Mouse (Mus musculus): ENCODE measurements around the gene Eif4g2. TPM values are rescaled to one million over a fixed set of nuclear protein-coding genes. Genes with fewer than 3 reads are reported as not detected.
A peak's percentile ranks its signal among the peaks of the same experiment; 100 is the strongest.

Eif4g2 gene
- polyA plus RNA-seq, 1 experiment from 2014 or later: 1,988 TPM

DNA sequence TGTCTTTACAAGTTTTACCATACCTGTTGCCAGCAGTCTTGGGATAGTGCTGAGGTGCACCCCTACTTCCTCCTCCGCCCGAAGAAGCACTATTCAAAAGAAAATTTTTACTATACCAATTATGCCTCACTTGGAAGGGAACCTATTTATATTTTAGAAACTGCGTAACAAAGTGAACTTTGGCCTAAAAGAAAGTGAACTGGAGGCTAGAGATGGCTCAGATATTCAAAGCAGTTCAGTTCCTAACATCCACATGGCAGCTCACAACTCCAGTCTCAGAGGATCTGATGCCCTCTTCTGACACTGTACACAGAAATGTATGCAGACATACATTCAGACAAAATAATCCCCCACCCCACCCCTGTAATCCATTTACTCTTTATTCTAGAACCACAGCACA lies 2.0 kb downstream of the Eif4g2 start:
- peaks cover 28% of the 10 kb centered on the region for H3K36me3 ChIP-seq (replicated peaks; ENCODE audit: control insufficient read depth, insufficient read depth, low read depth, low read length)
- ATAC-seq (replicated peaks; ENCODE audit: insufficient number of reproducible peaks, low FRiP score, low TSS enrichment, low read depth) (no peak), DNase-seq (ENCODE audit: low spot score) (no peak)
- no peaks in the 10 kb centered on the region for H3K27me3 ChIP-seq (ENCODE audit: control insufficient read depth, insufficient read depth, low read length)
- no peaks in the 10 kb centered on the region for H3K9me3 ChIP-seq (replicated peaks; ENCODE audit: control insufficient read depth, low read length)
- no peaks in the 10 kb centered on the region for H3K4me1 ChIP-seq (ENCODE audit: control insufficient read depth, insufficient read depth, low read length)
- H3K9ac ChIP-seq (replicated peaks; ENCODE audit: low read length): peak overlapping the region; percentile 100; the same call in 1 of the 2 replicates
- 92% methylated on average over 3 of the region's 3 CpGs for WGBS
- H3K4me3 ChIP-seq (ENCODE audit: low read depth, low read length): peak overlapping the region; percentile 100
- H3K27ac ChIP-seq (replicated peaks; ENCODE audit: low read depth, low read length): no peak overlapping the region
- H3K4me2 ChIP-seq (ENCODE audit: low read depth, low read length): peak overlapping the region; percentile 49

GRCm38 (mm10) chr7:111080026-111080425 lies 2.8 kb downstream of the Eif4g2 start:
- Histone ChIP-seq H3K27me3 (ENCODE audit: control insufficient read depth, insufficient read depth, low read length) (no peaks in the 10 kb centered on the region), H3K4me2 (ENCODE audit: low read depth, low read length) (no peak overlapping the region), H3K9ac (replicated peaks; ENCODE audit: low read length) (no peak overlapping the region), H3K36me3 (replicated peaks; ENCODE audit: control insufficient read depth, insufficient read depth, low read depth, low read length) (peaks cover 34% of the 10 kb centered on the region), H3K27ac (replicated peaks; ENCODE audit: low read depth, low read length) (no peak overlapping the region), H3K9me3 (replicated peaks; ENCODE audit: control insufficient read depth, low read length) (no peaks in the 10 kb centered on the region), H3K4me3 (ENCODE audit: low read depth, low read length) (no peak overlapping the region), H3K4me1 (ENCODE audit: control insufficient read depth, insufficient read depth, low read length) (no peaks in the 10 kb centered on the region)
- WGBS: 90% methylated on average over 8 of the region's 8 CpGs
- ATAC-seq (replicated peaks; ENCODE audit: insufficient number of reproducible peaks, low FRiP score, low TSS enrichment, low read depth) (no peak), DNase-seq (ENCODE audit: low spot score) (no peak)

DNA sequence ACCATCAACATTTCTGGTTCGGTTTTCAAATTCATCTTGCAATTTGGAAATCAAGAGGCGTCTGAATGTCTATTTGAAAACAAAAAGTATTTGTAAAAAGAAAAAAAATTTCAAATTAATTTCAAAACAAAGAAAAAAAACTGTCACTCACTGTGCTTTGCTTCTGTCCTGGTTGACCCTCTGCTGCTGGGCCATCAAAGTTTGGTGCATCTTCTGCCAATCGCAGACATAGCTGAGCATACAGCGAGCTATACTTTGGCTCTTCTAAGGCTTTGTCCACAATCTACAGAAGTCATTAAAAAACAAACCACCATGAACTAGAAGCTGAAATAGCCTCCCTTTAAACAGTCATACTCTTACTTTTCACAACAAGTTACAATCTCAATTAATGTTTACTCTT lies 4.6 kb downstream of the Eif4g2 start:
- H3K27ac ChIP-seq (replicated peaks; ENCODE audit: low read depth, low read length): no peak overlapping the region
- H3K4me3 ChIP-seq (ENCODE audit: low read depth, low read length): no peak overlapping the region
- H3K4me2 ChIP-seq (ENCODE audit: low read depth, low read length): no peak overlapping the region
- WGBS: 97% methylated on average over 4 of the region's 4 CpGs
- H3K9me3 ChIP-seq (replicated peaks; ENCODE audit: control insufficient read depth, low read length): no peaks in the 10 kb centered on the region
- DNase-seq (ENCODE audit: low spot score): no peak
- H3K27me3 ChIP-seq (ENCODE audit: control insufficient read depth, insufficient read depth, low read length): no peaks in the 10 kb centered on the region
- no peak for ATAC-seq (replicated peaks; ENCODE audit: insufficient number of reproducible peaks, low FRiP score, low TSS enrichment, low read depth)
- no peaks in the 10 kb centered on the region for H3K4me1 ChIP-seq (ENCODE audit: control insufficient read depth, insufficient read depth, low read length)
- no peak overlapping the region for H3K9ac ChIP-seq (replicated peaks; ENCODE audit: low read length)
- H3K36me3 ChIP-seq (replicated peaks; ENCODE audit: control insufficient read depth, insufficient read depth, low read depth, low read length): peaks cover 46% of the 10 kb centered on the region

- no peak overlapping the region for H3K4me2 ChIP-seq (ENCODE audit: low read depth, low read length)
- H3K9me3 ChIP-seq (replicated peaks; ENCODE audit: control insufficient read depth, low read length): no peaks in the 10 kb centered on the region
- 97% methylated on average over 4 of the region's 4 CpGs for WGBS
- H3K27ac ChIP-seq (replicated peaks; ENCODE audit: low read depth, low read length): no peak overlapping the region
- no peaks in the 10 kb centered on the region for H3K27me3 ChIP-seq (ENCODE audit: control insufficient read depth, insufficient read depth, low read length)
- H3K4me1 ChIP-seq (ENCODE audit: control insufficient read depth, insufficient read depth, low read length): no peaks in the 10 kb centered on the region
- DNase-seq (ENCODE audit: low spot score) (no peak), ATAC-seq (replicated peaks; ENCODE audit: insufficient number of reproducible peaks, low FRiP score, low TSS enrichment, low read depth) (no peak)
- H3K36me3 ChIP-seq (replicated peaks; ENCODE audit: control insufficient read depth, insufficient read depth, low read depth, low read length): peaks cover 63% of the 10 kb centered on the region
- H3K9ac ChIP-seq (replicated peaks; ENCODE audit: low read length): no peak overlapping the region
- no peak overlapping the region for H3K4me3 ChIP-seq (ENCODE audit: low read depth, low read length)
Observed at GRCm38 (mm10) chr7:111075288-111075687, 7.5 kb downstream of the Eif4g2 start.

GRCm38 (mm10) chr7:111072410-111072809 lies 10.4 kb downstream of the Eif4g2 start:
- no peak overlapping the region for H3K4me3 ChIP-seq (ENCODE audit: low read depth, low read length)
- WGBS: 92% methylated on average over 4 of the region's 4 CpGs
- no peak overlapping the region for H3K27ac ChIP-seq (replicated peaks; ENCODE audit: low read depth, low read length)
- H3K4me2 ChIP-seq (ENCODE audit: low read depth, low read length): no peak overlapping the region
- no peak overlapping the region for H3K9ac ChIP-seq (replicated peaks; ENCODE audit: low read length)
- ATAC-seq (replicated peaks; ENCODE audit: insufficient number of reproducible peaks, low FRiP score, low TSS enrichment, low read depth) (no peak), DNase-seq (ENCODE audit: low spot score) (no peak)
- no peaks in the 10 kb centered on the region for H3K4me1 ChIP-seq (ENCODE audit: control insufficient read depth, insufficient read depth, low read length)
- H3K36me3 ChIP-seq (replicated peaks; ENCODE audit: control insufficient read depth, insufficient read depth, low read depth, low read length): peaks cover 72% of the 10 kb centered on the region
- no peaks in the 10 kb centered on the region for H3K27me3 ChIP-seq (ENCODE audit: control insufficient read depth, insufficient read depth, low read length)
- H3K9me3 ChIP-seq (replicated peaks; ENCODE audit: control insufficient read depth, low read length): peaks cover 6% of the 10 kb centered on the region

GRCm38 (mm10) chr7:111070167-111070496 lies 12.7 kb downstream of the Eif4g2 start:
- ATAC-seq (replicated peaks; ENCODE audit: insufficient number of reproducible peaks, low FRiP score, low TSS enrichment, low read depth): 0 out of 2 replicates have a peak, but pooled peaks have one; percentile 54
- Histone ChIP-seq H3K9ac (replicated peaks; ENCODE audit: low read length) (no peak overlapping the region), H3K27ac (replicated peaks; ENCODE audit: low read depth, low read length) (no peak overlapping the region), H3K36me3 (replicated peaks; ENCODE audit: control insufficient read depth, insufficient read depth, low read depth, low read length) (peaks cover 56% of the 10 kb centered on the region), H3K9me3 (replicated peaks; ENCODE audit: control insufficient read depth, low read length) (peaks cover 6% of the 10 kb centered on the region), H3K4me1 (ENCODE audit: control insufficient read depth, insufficient read depth, low read length) (no peaks in the 10 kb centered on the region), H3K4me3 (ENCODE audit: low read depth, low read length) (no peak overlapping the region), H3K4me2 (ENCODE audit: low read depth, low read length) (no peak overlapping the region), H3K27me3 (ENCODE audit: control insufficient read depth, insufficient read depth, low read length) (no peaks in the 10 kb centered on the region)
- WGBS: 92% methylated on average over 2 of the region's 2 CpGs
- DNase-seq (ENCODE audit: low spot score): no peak

- no peak overlapping the region for H3K4me3 ChIP-seq (ENCODE audit: low read depth, low read length)
- no peak overlapping the region for H3K9ac ChIP-seq (replicated peaks; ENCODE audit: low read length)
- no peaks in the 10 kb centered on the region for H3K4me1 ChIP-seq (ENCODE audit: control insufficient read depth, insufficient read depth, low read length)
- ATAC-seq (replicated peaks; ENCODE audit: insufficient number of reproducible peaks, low FRiP score, low TSS enrichment, low read depth) (0 out of 2 replicates have a peak, but pooled peaks have one; percentile 25), DNase-seq (ENCODE audit: low spot score) (no peak)
- H3K4me2 ChIP-seq (ENCODE audit: low read depth, low read length): no peak overlapping the region
- peaks cover 6% of the 10 kb centered on the region for H3K9me3 ChIP-seq (replicated peaks; ENCODE audit: control insufficient read depth, low read length)
- peaks cover 51% of the 10 kb centered on the region for H3K36me3 ChIP-seq (replicated peaks; ENCODE audit: control insufficient read depth, insufficient read depth, low read depth, low read length)
- no peak overlapping the region for H3K27ac ChIP-seq (replicated peaks; ENCODE audit: low read depth, low read length)
- WGBS: 90% methylated on average over 7 of the region's 7 CpGs
- no peaks in the 10 kb centered on the region for H3K27me3 ChIP-seq (ENCODE audit: control insufficient read depth, insufficient read depth, low read length)
Observed at GRCm38 (mm10) chr7:111069439-111070166, 13.2 kb downstream of the Eif4g2 start.

GRCm38 (mm10) chr7:111068181-111068580 lies 14.6 kb downstream of the Eif4g2 start:
- ATAC-seq (replicated peaks; ENCODE audit: insufficient number of reproducible peaks, low FRiP score, low TSS enrichment, low read depth) (peak; percentile 44; the same call in 1 of the 2 replicates), DNase-seq (ENCODE audit: low spot score) (no peak)
- Histone ChIP-seq H3K27me3 (ENCODE audit: control insufficient read depth, insufficient read depth, low read length) (no peaks in the 10 kb centered on the region), H3K36me3 (replicated peaks; ENCODE audit: control insufficient read depth, insufficient read depth, low read depth, low read length) (peaks cover 43% of the 10 kb centered on the region), H3K9ac (replicated peaks; ENCODE audit: low read length) (no peak overlapping the region), H3K9me3 (replicated peaks; ENCODE audit: control insufficient read depth, low read length) (peaks cover 6% of the 10 kb centered on the region), H3K4me1 (ENCODE audit: control insufficient read depth, insufficient read depth, low read length) (no peaks in the 10 kb centered on the region), H3K4me2 (ENCODE audit: low read depth, low read length) (no peak overlapping the region), H3K27ac (replicated peaks; ENCODE audit: low read depth, low read length) (no peak overlapping the region), H3K4me3 (ENCODE audit: low read depth, low read length) (no peak overlapping the region)
- 96% methylated on average over 3 of the region's 3 CpGs for WGBS

Data from embryonic facial prominence, embryonic 11.5 days (tissue).